19 mouse cellular contexts compared by ENCODE assay signal in the genomic region with DNA sequence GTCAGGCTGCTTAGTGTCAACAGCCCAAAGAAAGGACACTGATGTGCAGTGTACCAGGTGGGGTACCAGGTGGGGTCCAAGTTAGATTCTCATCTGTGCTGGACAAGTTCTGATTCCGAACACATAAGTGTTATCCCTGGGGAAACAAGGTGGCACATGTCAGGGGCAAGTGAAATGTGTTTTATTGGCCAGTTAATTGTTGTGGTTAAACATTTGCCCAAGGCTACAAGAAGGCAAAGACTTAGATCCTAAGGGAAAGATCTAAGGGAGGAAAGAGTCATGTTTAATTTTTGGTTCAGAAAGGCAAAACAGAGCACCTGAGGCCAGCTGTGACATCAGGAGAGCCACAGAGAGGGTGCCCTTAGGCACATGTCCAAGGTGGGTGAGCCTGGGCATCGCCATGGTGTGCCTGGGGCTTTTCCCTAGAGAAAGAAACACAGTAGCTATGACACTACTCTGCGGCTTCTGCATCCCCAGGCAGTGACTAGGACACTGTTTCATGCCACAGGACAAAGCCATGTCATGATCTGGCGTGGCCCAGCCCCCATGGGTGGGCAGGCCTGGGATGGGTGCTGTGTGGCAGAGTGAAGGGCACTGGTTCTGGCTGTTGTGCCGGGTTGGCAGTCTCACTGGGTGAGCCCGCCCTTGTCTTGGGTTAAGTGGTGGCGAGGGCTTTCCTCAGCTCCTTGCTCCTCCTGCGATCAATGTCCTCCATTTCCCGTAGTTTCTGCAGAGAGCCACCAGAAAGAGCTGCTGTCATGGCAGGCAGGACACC. TPM values are rescaled to one million over a fixed set of nuclear protein-coding genes. Genes with fewer than 3 reads are reported as not detected.
A peak's percentile ranks its signal among the peaks of the same experiment; 100 is the strongest.
DNase-seq lines count a peak whose midpoint lies in the region; ATAC-seq and TF ChIP-seq lines count a peak whose summit lies in the region.
"Had no signal": no experiment of that assay in that cellular context is flagged by ENCODE, and none has a peak within 500 bp of the region (broad histone marks: within the 10 kb centered on the region; RNA-seq: fewer than 3 reads in every experiment).

No protein-coding gene starts in this region.

- H3K9me3 ChIP-seq in kidney, embryonic 14.5 days (ENCODE audit: control insufficient read depth, low read length): no peaks in the 10 kb centered on the region
- H3K9me3 ChIP-seq in lung, embryonic 14.5 days (ENCODE audit: low read depth, low read length): no peaks in the 10 kb centered on the region
- no peaks in the 10 kb centered on the region for H3K9me3 ChIP-seq in limb, embryonic 12.5 days
- H3K9me3 ChIP-seq in limb, embryonic 15.5 days: no peaks in the 10 kb centered on the region
- H3K9me3 ChIP-seq: forebrain, embryonic 13.5 days; heart, embryonic 15.5 days; hindbrain, embryonic 13.5 days had no signal

- no peak for ATAC-seq in kidney, embryonic 14.5 days (ENCODE audit: low FRiP score, low TSS enrichment)
- ATAC-seq in lung, embryonic 14.5 days (ENCODE audit: insufficient read depth): no peak
- ATAC-seq in limb, embryonic 12.5 days (ENCODE audit: insufficient number of reproducible peaks, insufficient read depth, low FRiP score, low TSS enrichment, low read depth): no peak
- no peak for ATAC-seq in limb, embryonic 15.5 days (ENCODE audit: insufficient number of reproducible peaks, low FRiP score, low TSS enrichment, low read depth)
- ATAC-seq: forebrain, embryonic 13.5 days; forebrain, postnatal 0 days had no signal

- no peak for TF ChIP-seq CTCF in lung, embryonic 14.5 days (IDR thresholded peaks at IDR 0.05; ENCODE audit: low read depth)

- 86% methylated on average over 9 of the region's 9 CpGs for WGBS in kidney, embryonic 14.5 days
- 81% methylated on average over 9 of the region's 9 CpGs for WGBS in lung, embryonic 14.5 days
- WGBS in limb, embryonic 12.5 days: 86% methylated on average over 9 of the region's 9 CpGs
- WGBS in limb, embryonic 15.5 days: 83% methylated on average over 9 of the region's 9 CpGs

- H3K27me3 ChIP-seq in kidney, embryonic 14.5 days (ENCODE audit: control insufficient read depth, insufficient read depth, low read length): no peaks in the 10 kb centered on the region
- no peaks in the 10 kb centered on the region for H3K27me3 ChIP-seq in lung, embryonic 14.5 days (ENCODE audit: insufficient read depth, low read length)
- no peaks in the 10 kb centered on the region for H3K27me3 ChIP-seq in limb, embryonic 12.5 days
- H3K27me3 ChIP-seq in limb, embryonic 15.5 days: no peaks in the 10 kb centered on the region
- H3K27me3 ChIP-seq: forebrain, embryonic 13.5 days; heart, embryonic 15.5 days; hindbrain, embryonic 13.5 days had no signal

- no peak overlapping the region; the same call in 1 of the 2 replicates for H3K27ac ChIP-seq in kidney, embryonic 14.5 days (ENCODE audit: low read depth, low read length)
- no peak overlapping the region for H3K27ac ChIP-seq in lung, embryonic 14.5 days (ENCODE audit: low read depth)
- peak overlapping the region; percentile 65 for H3K27ac ChIP-seq in limb, embryonic 12.5 days
- H3K27ac ChIP-seq in limb, embryonic 15.5 days: peak overlapping the region; percentile 69
- H3K27ac ChIP-seq: forebrain, embryonic 13.5 days; heart, adult 2 months; heart, embryonic 15.5 days; hindbrain, embryonic 13.5 days had no signal

- no peak overlapping the region for H3K4me3 ChIP-seq in kidney, embryonic 14.5 days (ENCODE audit: low read length)
- H3K4me3 ChIP-seq in lung, embryonic 14.5 days (ENCODE audit: low read depth, low read length): no peak overlapping the region
- H3K4me3 ChIP-seq in limb, embryonic 12.5 days (replicated peaks): no peak overlapping the region
- no peak overlapping the region for H3K4me3 ChIP-seq in limb, embryonic 15.5 days
- H3K4me3 ChIP-seq: forebrain, embryonic 13.5 days; heart, adult 2 months; heart, embryonic 15.5 days; hindbrain, embryonic 13.5 days had no signal

- DNase-seq in kidney, adult 18-20 months: peak; percentile 41
- no peak for DNase-seq in lung, embryonic 14.5 days
- no peak for DNase-seq in lung, postnatal 14 days
- no peak for DNase-seq in ovary, adult 18-20 months (ENCODE audit: low spot score)
- DNase-seq: adrenal gland, adult 8-10 months; cerebellum, adult 11 months; cerebellum, adult 8-10 months; cerebellum, postnatal 25 days; forebrain, postnatal 0 days; gastrocnemius, postnatal 14 days; heart, adult 2 months; heart, postnatal 14 days had no signal

- peaks cover 31% of the 10 kb centered on the region for H3K36me3 ChIP-seq in kidney, embryonic 14.5 days (ENCODE audit: control insufficient read depth, insufficient read depth, low read length)
- peaks cover 49% of the 10 kb centered on the region for H3K36me3 ChIP-seq in lung, embryonic 14.5 days (ENCODE audit: insufficient read depth)
- peaks cover 51% of the 10 kb centered on the region for H3K36me3 ChIP-seq in limb, embryonic 12.5 days
- H3K36me3 ChIP-seq in limb, embryonic 15.5 days: peaks cover 46% of the 10 kb centered on the region

- H3K4me1 ChIP-seq in kidney, embryonic 14.5 days (ENCODE audit: control insufficient read depth, insufficient read depth, low read length): 0 out of 2 replicates have a peak, but pooled peaks cover 2% of the 10 kb centered on the region
- no peaks in the 10 kb centered on the region for H3K4me1 ChIP-seq in lung, embryonic 14.5 days (ENCODE audit: insufficient read depth)
- peaks cover 21% of the 10 kb centered on the region for H3K4me1 ChIP-seq in limb, embryonic 12.5 days (replicated peaks)
- H3K4me1 ChIP-seq in limb, embryonic 15.5 days: peaks cover 22% of the 10 kb centered on the region
- H3K4me1 ChIP-seq: forebrain, embryonic 13.5 days; hindbrain, embryonic 13.5 days had no signal

- H3K4me2 ChIP-seq in kidney, embryonic 14.5 days (replicated peaks; ENCODE audit: low read depth, low read length): no peak overlapping the region
- no peak overlapping the region for H3K4me2 ChIP-seq in lung, embryonic 14.5 days
- H3K4me2 ChIP-seq in limb, embryonic 12.5 days: no peak overlapping the region
- H3K4me2 ChIP-seq in limb, embryonic 15.5 days: no peak overlapping the region
- H3K4me2 ChIP-seq: forebrain, embryonic 13.5 days; heart, embryonic 11.5 days; heart, embryonic 15.5 days; hindbrain, embryonic 13.5 days had no signal

- H3K9ac ChIP-seq in kidney, embryonic 14.5 days (ENCODE audit: low read depth, low read length): no peak overlapping the region
- 0 out of 2 replicates have a peak overlapping the region, but pooled peaks have one; percentile 11 for H3K9ac ChIP-seq in lung, embryonic 14.5 days
- H3K9ac ChIP-seq in limb, embryonic 12.5 days (replicated peaks): 0 out of 2 replicates have a peak overlapping the region, but pooled peaks have one; percentile 34
- no peak overlapping the region for H3K9ac ChIP-seq in limb, embryonic 15.5 days
- H3K9ac ChIP-seq: forebrain, embryonic 13.5 days; forebrain, postnatal 0 days; heart, embryonic 15.5 days; hindbrain, embryonic 13.5 days had no signal

RNA-seq across cellular contexts. Expression of gene Polr2f, which starts 6.1 kb away (rescaled TPM):
- 352 and 434 TPM in 2 replicates for polyA plus RNA-seq in kidney, embryonic 14.5 days (2014; fragmentation: Nextera tagmentation; extraction: Ambion mirVana)
- polyA plus RNA-seq in lung, embryonic 14.5 days (2014; fragmentation: Nextera tagmentation; extraction: Ambion mirVana): 315 and 325 TPM in 2 replicates
- polyA plus RNA-seq in limb, embryonic 12.5 days (2016; fragmentation: Nextera tagmentation; extraction: Ambion mirVana): 353 and 382 TPM in 2 replicates
- polyA plus RNA-seq in limb, embryonic 15.5 days (2015; fragmentation: Nextera tagmentation; extraction: Ambion mirVana): 295 and 310 TPM in 2 replicates

RNA-seq across cellular contexts. Expression of gene 1700088E04Rik, which starts 6.4 kb away (rescaled TPM):
- 7.1 and 8.8 TPM in 2 replicates for polyA plus RNA-seq in kidney, embryonic 14.5 days (2014; fragmentation: Nextera tagmentation; extraction: Ambion mirVana)
- polyA plus RNA-seq in lung, embryonic 14.5 days (2014; fragmentation: Nextera tagmentation; extraction: Ambion mirVana): 6.0 and 7.1 TPM in 2 replicates
- polyA plus RNA-seq in limb, embryonic 12.5 days (2016; fragmentation: Nextera tagmentation; extraction: Ambion mirVana): 4.1 and 8.4 TPM in 2 replicates
- polyA plus RNA-seq in limb, embryonic 15.5 days (2015; fragmentation: Nextera tagmentation; extraction: Ambion mirVana): 6.3 and 8.5 TPM in 2 replicates

RNA-seq across cellular contexts. Expression of gene Micall1, which starts 26.0 kb away (rescaled TPM):
- polyA plus RNA-seq in kidney, embryonic 14.5 days (2014; fragmentation: Nextera tagmentation; extraction: Ambion mirVana): 6.5 and 7.2 TPM in 2 replicates
- polyA plus RNA-seq in lung, embryonic 14.5 days (2014; fragmentation: Nextera tagmentation; extraction: Ambion mirVana): 7.5 and 9.0 TPM in 2 replicates
- 12.2 and 13.0 TPM in 2 replicates for polyA plus RNA-seq in limb, embryonic 12.5 days (2016; fragmentation: Nextera tagmentation; extraction: Ambion mirVana)
- 15.1 and 16.3 TPM in 2 replicates for polyA plus RNA-seq in limb, embryonic 15.5 days (2015; fragmentation: Nextera tagmentation; extraction: Ambion mirVana)

RNA-seq across cellular contexts. Expression of gene Sox10, which starts 30.4 kb away (rescaled TPM):
- polyA plus RNA-seq in kidney, embryonic 14.5 days (2014; fragmentation: Nextera tagmentation; extraction: Ambion mirVana): 0.21 and 0.22 TPM in 2 replicates
- polyA plus RNA-seq in lung, embryonic 14.5 days (2014; fragmentation: Nextera tagmentation; extraction: Ambion mirVana): 0.37 and 0.79 TPM in 2 replicates
- polyA plus RNA-seq in limb, embryonic 12.5 days (2016; fragmentation: Nextera tagmentation; extraction: Ambion mirVana): 4.1 and 4.4 TPM in 2 replicates
- polyA plus RNA-seq in limb, embryonic 15.5 days (2015; fragmentation: Nextera tagmentation; extraction: Ambion mirVana): 4.2 and 5.2 TPM in 2 replicates

RNA-seq across cellular contexts. Expression of gene Eif3l, which starts 59.7 kb away (rescaled TPM):
- 207 and 265 TPM in 2 replicates for polyA plus RNA-seq in kidney, embryonic 14.5 days (2014; fragmentation: Nextera tagmentation; extraction: Ambion mirVana)
- polyA plus RNA-seq in lung, embryonic 14.5 days (2014; fragmentation: Nextera tagmentation; extraction: Ambion mirVana): 243 and 249 TPM in 2 replicates
- polyA plus RNA-seq in limb, embryonic 12.5 days (2016; fragmentation: Nextera tagmentation; extraction: Ambion mirVana): 232 and 241 TPM in 2 replicates
- polyA plus RNA-seq in limb, embryonic 15.5 days (2015; fragmentation: Nextera tagmentation; extraction: Ambion mirVana): 203 and 206 TPM in 2 replicates

Comparison
In these comparisons a context has a peak if more than half of its experiments do, and no peak if none do; other contexts are left out.
1. H3K9ac ChIP-seq: peak in lung, embryonic 14.5 days (single experiment) and limb, embryonic 12.5 days (single experiment); none in kidney, embryonic 14.5 days (single experiment) and limb, embryonic 15.5 days (single experiment).
2. H3K27ac ChIP-seq: peak in limb, embryonic 12.5 days (single experiment) and limb, embryonic 15.5 days (single experiment); none in kidney, embryonic 14.5 days (single experiment) and lung, embryonic 14.5 days (single experiment).